Mouse (Mus musculus) small intestine, adult 2 months (tissue): Measurements from ENCODE around the gene Grn. TPM values are rescaled to one million over a fixed set of nuclear protein-coding genes. Genes with fewer than 3 reads are reported as not detected.

Source experiments
- H3K27ac ChIP-seq: fragments of 200-500 bp; 2 replicates; pipeline ENCODE4 v1.5.1; 2012; ENCODE audit warnings: low read depth, low read length, control low read depth, inconsistent platforms; ENCODE audit not compliant: insufficient read depth
- H3K27me3 ChIP-seq: fragments of 200-500 bp; 2 replicates; pipeline ENCODE4 v1.6.1; 2012; ENCODE audit warnings: mild to moderate bottlenecking, moderate library complexity, low read length, inconsistent platforms; ENCODE audit not compliant: control insufficient read depth, insufficient read depth
- H3K36me3 ChIP-seq: fragments of 200-500 bp; 2 replicates; pipeline ENCODE4 v1.6.1; 2012; ENCODE audit warnings: mild to moderate bottlenecking, low read length, control low read depth, inconsistent platforms; ENCODE audit not compliant: control insufficient read depth, insufficient read depth
- H3K4me1 ChIP-seq: fragments of 200-500 bp; 2 replicates; pipeline ENCODE4 v1.6.1; 2012; ENCODE audit warnings: low read length, inconsistent platforms, mixed read lengths; ENCODE audit not compliant: control insufficient read depth, insufficient read depth, insufficient read length
- H3K4me3 ChIP-seq: fragments of 200-500 bp; 2 replicates; pipeline ENCODE4 v1.5.1; 2012; ENCODE audit warnings: low read depth, mild to moderate bottlenecking, control low read depth, inconsistent platforms, low read length, moderate library complexity
- CTCF ChIP-seq: fragments of 200-500 bp; IDR thresholded peaks from 2 replicates; pipeline ENCODE4 v1.5.1; 2012; ENCODE audit warnings: low read depth, mild to moderate bottlenecking, control low read depth, inconsistent platforms, low read length, moderate library complexity, mixed read lengths; ENCODE audit not compliant: insufficient replicate concordance, insufficient read length; ENCODE audit errors: extremely low read depth
- POLR2A ChIP-seq: fragments of 200-500 bp; IDR thresholded peaks from 2 replicates; pipeline ENCODE4 v1.6.1; 2012; ENCODE audit warnings: low read depth, mild to moderate bottlenecking, control low read depth, inconsistent platforms, low read length, moderate library complexity
- WGBS: fragments of 180-500 bp; shearing (Covaris S2); methylation state at CpG from one replicate; pipeline ENCODE4 v1.1.7; 2018; 5-methylcytosine and 5-hydroxymethylcytosine counted together
- polyA plus RNA-seq: library from polyadenylated mRNA; depleted of rRNA; stranded (reverse); fragments of >200 nt; gene quantifications from 2 replicates; pipeline ENCODE4 v1.2.3, GENCODE M21; 2012

Gene Grn
- polyA plus RNA-seq, 1 experiment, result 111 TPM

GRCm38 (mm10) chr11:102403657-102404056 lies 26.5 kb upstream of the Grn start:
- Histone ChIP-seq H3K4me3 (no peak overlapping the region), H3K4me1 (peaks cover 17% of the 10 kb centered on the region), H3K36me3 (peaks cover 29% of the 10 kb centered on the region), H3K27ac (no peak overlapping the region), H3K27me3 (peaks cover 8% of the 10 kb centered on the region; the same call in 1 of the 2 replicates)
- 92% methylated on average over 11 of the region's 11 CpGs for WGBS
- no peak for TF ChIP-seq POLR2A
- no peak for TF ChIP-seq CTCF

- WGBS, result 69% methylated on average over 18 of the region's 18 CpGs
- Histone ChIP-seq H3K27me3 (peaks cover 6% of the 10 kb centered on the region; the same call in 1 of the 2 replicates), H3K36me3 (peaks cover 29% of the 10 kb centered on the region), H3K4me1 (peaks cover 13% of the 10 kb centered on the region), H3K27ac (no peak overlapping the region), H3K4me3 (no peak overlapping the region)
- TF ChIP-seq POLR2A, result no peak
- TF ChIP-seq CTCF, result no peak
These were observed 25.7 kb upstream of the Grn start for GRCm38 (mm10) chr11:102404161-102405010.

DNA sequence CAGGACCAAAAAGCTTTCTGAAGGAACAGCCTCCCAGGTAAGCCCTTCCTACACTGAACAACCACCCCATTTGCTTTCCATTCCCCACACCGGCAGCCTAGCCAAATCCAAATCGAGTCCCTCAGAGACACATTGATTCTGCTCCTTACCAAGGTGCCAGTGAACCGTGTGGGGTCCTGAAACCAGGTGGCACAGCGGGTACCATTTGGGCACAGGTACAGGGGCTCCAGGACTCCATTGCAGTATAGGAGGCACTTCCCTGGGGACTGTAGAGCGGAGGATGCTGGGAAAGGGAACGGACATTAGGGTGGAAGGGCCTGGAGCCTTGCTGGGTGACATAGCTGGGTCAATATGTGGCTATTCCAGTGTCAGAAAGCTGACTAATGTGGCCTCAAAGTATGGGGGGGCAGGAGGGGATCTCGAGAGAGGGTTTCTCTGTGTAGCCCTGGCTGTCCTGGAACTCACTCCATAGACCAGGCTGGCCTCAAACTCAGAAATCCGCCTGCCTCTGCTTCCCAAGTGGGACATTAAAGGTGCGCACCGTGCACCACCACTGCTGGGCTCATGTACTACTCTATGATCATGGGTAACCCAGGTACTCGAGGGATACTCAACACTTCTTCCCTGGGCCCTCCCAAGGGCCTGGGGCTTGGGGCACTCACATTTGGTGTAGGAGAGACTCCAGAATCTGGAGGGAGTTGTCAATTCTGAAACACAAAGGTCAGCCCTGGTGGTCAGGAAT lies 24.4 kb upstream of the Grn start:
- 78% methylated on average over 11 of the region's 11 CpGs for WGBS
- peak overlapping the region; percentile 90 for H3K4me3 ChIP-seq
- no peak overlapping the region for H3K27ac ChIP-seq
- peaks cover 9% of the 10 kb centered on the region for H3K4me1 ChIP-seq
- TF ChIP-seq CTCF, result no peak
- H3K27me3 ChIP-seq, result no peaks in the 10 kb centered on the region
- H3K36me3 ChIP-seq, result peaks cover 29% of the 10 kb centered on the region

DNA sequence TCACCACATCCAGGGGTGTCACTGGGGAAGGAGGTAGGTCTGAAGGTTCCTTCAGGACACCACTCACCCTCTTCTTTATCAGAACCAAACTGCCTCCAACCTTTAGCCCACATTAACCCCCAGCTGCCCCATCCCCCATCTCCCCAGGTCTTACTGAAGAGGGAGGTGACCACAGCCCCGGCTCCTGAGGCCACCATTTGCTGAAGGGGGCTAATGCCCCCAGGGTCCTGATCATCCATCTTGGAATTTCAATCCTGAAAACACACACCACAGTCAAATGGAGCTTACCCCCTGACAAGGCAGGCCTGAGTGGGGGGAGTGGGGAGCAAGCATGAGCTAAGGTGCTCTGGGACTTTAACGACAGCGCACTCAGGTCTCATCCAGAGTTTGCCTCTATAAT lies 23.7 kb upstream of the Grn start:
- WGBS, result 10% methylated on average over 3 of the region's 3 CpGs
- H3K4me1 ChIP-seq, result peaks cover 9% of the 10 kb centered on the region
- TF ChIP-seq CTCF (no peak), POLR2A (no peak)
- H3K27me3 ChIP-seq, result no peaks in the 10 kb centered on the region
- H3K36me3 ChIP-seq, result peaks cover 29% of the 10 kb centered on the region
- peak overlapping the region; percentile 90 for H3K4me3 ChIP-seq
- peak overlapping the region; percentile 74; the same call in 1 of the 2 replicates for H3K27ac ChIP-seq

DNA sequence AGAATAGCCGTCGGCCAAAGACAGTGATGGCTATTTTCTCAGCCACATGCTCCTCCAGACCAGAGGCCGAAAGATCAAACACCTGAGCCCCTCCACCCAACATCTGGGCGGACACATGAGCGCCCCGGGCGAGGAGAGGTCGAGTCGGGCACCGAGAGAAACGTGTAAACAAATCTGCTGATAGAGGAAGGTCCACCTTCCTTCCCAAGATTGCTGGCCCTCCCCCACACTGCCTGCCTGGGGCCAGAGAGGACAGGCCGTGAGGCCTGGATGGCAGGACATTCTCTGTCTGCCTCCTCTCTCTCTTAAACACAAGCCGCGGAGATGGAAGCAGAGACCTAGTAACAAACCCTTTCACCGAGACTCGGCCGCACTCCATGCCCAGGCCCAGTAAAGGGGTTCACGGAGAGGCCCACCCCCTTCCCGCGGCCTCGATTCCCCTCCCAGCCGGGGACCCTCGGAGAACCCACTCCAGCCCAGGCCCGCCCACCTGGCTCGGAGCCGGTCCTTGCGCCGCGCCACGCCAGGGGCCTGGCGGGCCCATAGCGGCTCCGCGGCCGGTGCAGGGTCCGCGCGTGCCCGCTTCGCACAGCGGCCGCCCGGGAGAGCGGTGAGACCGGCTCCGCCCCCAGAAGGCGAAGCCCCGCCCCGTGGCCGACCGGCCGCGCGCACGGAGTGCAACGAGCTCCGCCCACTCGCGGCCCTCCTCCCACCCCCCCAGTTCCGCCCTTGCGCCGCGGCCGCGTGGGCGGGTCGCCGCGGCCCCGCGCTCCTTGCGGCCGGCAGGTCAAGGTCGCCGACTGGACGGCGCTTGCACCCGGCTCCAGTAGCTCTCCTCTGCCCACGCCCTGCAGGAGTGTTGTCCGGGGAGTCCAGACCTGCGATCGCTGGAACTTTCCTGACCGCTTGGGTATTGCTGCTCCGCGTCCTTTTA lies 22.9 kb upstream of the Grn start:
- TF ChIP-seq POLR2A, result peak; percentile 83; the same call in 1 of the 2 replicates
- TF ChIP-seq CTCF, result no peak
- no peaks in the 10 kb centered on the region for H3K27me3 ChIP-seq

DNA sequence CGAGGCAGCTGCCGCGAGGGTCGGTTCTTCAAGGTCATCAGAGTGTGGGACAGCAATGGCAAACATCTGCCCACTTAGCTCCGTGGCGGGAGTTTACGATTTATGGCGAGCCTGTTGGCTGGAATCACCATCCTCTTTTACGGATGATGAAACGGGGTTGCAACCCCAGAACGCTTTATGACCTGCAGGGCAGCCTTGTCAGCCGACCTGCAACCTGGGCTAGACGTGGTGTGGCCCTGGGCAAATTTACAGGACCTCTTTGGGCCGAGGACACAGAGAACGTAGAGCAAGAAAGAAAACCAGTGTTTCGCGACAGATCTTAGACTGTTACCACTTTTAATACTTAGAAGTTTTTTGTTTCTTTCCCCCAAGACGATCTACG lies 22.3 kb upstream of the Grn start, which contains the start of gene Slc25a39:
Gene Slc25a39, minus strand, starts transcription at position 113 of the 382 bp plus-strand sequence.
- Histone ChIP-seq H3K36me3 (peaks cover 21% of the 10 kb centered on the region), H3K4me1 (peaks cover 9% of the 10 kb centered on the region), H3K27me3 (no peaks in the 10 kb centered on the region), H3K4me3 (peak within 1 kb of the TSS; percentile 90), H3K27ac (peak within 1 kb of the TSS; percentile 83)
- under 1% methylated on average over 19 of the region's 19 CpGs for WGBS
- TF ChIP-seq POLR2A (no peak), CTCF (no peak)

More for the DNA sequence above, 22.9 kb upstream of the Grn start:
- Histone ChIP-seq H3K4me3 (peak overlapping the region; percentile 90), H3K36me3 (peaks cover 27% of the 10 kb centered on the region), H3K27ac (peak overlapping the region; percentile 83), H3K4me1 (peaks cover 9% of the 10 kb centered on the region)
- WGBS, result under 1% methylated on average over 84 of the region's 85 CpGs
